Mouse (Mus musculus) R1 (cell line): ENCODE measurements around the gene Tsc1.

ENCODE experiments used
- DNase-seq: peaks from one replicate; pipeline ENCODE4 v3.0.0-alpha.2; 2018; ENCODE audit warnings: low read depth, low spot score

The Tsc1 gene

GRCm38 (mm10) chr2:28730676-28731075 lies 89.6 kb downstream of the Tsc1 start:
- DNase-seq: no peak

DNA sequence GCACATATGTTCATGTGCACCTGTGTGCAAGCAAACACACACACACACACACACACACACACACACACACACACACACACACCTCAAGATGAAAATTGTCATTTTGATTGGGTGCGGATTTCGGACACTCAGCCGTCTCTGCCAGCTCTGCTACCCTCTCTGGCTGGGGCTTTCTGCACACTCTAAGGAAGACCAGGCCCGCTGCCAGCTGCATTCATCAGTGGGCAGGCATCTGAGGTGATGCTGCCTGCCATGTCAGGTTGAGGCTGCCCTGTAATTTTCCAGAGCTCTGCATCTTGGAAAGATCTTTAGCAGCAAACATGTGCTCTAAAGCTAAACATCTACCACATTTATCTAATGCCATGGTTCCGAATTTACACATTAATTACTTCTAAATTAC lies 96.1 kb downstream of the Tsc1 start:
- DNase-seq: no peak

DNA sequence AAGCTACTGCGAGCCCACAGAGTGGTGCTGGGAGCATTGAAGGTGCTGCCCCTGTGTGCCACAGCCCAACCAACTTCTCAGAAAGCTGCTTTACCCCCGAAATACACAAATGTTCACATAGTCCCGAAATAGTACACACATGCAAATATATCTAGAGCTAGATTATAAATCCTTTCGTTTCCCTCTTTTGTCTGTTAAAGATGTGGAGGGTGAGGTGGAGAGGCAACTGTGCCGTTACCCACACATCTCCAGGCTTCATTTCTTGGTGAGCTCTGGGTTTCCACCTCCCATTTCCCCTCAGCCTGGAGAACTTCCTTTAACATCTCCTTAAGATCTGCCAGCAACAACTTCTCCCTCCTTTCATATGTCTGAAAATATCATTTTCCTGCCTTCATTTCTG lies 99.1 kb downstream of the Tsc1 start:
- no peak for DNase-seq
